Comparison of ENCODE assay signal across 30 mouse cellular contexts in the genomic region with DNA sequence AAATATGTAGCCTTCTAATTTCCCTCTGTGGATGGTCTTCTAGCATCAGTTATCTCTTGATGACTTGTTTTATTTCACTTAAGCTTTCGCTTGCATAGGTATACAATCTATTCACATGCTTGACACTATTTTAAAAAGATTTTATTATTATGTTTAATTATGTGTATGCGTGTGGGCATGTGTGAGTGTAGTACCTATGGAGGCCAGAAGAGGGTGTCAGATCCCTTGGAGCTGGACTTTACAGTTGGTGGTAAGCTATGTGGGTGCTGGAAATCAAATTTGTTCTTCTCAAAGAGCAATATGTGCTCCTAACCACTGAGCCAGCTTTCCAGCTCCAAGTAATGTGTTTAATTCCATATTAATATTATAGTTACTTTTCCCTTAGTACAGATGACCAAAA.
DNase-seq lines count a peak whose midpoint lies in the region; ATAC-seq and TF ChIP-seq lines count a peak whose summit lies in the region.
"Had no signal": no experiment of that assay in that cellular context is flagged by ENCODE, and none has a peak within 500 bp of the region (broad histone marks: within the 10 kb centered on the region; RNA-seq: fewer than 3 reads in every experiment).

No protein-coding gene starts in this region.

- WGBS in intestine, postnatal 0 days: 89% methylated on average over 2 of the region's 2 CpGs
- 89% methylated on average over 2 of the region's 2 CpGs for WGBS in intestine, embryonic 16.5 days
- 82% methylated on average over 2 of the region's 2 CpGs for WGBS in liver, postnatal 0 days (ENCODE audit: insufficient replicate concordance)

- ATAC-seq in intestine, postnatal 0 days: no peak
- no peak for ATAC-seq in intestine, embryonic 16.5 days
- no peak for ATAC-seq in liver, postnatal 0 days
- ATAC-seq: activated CD4-positive, CD25-positive, alpha-beta regulatory T cell, adult 4 months; CD4-positive, CD25-positive, alpha-beta regulatory T cell, adult 4 months; forebrain, embryonic 14.5 days; lung, postnatal 0 days; midbrain, embryonic 13.5 days had no signal

- no peak overlapping the region for H3K4me2 ChIP-seq in intestine, postnatal 0 days (replicated peaks; ENCODE audit: low read depth)
- no peak overlapping the region for H3K4me2 ChIP-seq in intestine, embryonic 16.5 days (ENCODE audit: low read depth, low read length)
- no peak overlapping the region for H3K4me2 ChIP-seq in liver, postnatal 0 days (ENCODE audit: low read depth, low read length)
- H3K4me2 ChIP-seq: embryonic facial prominence, embryonic 12.5 days; heart, embryonic 12.5 days; hindbrain, embryonic 15.5 days; limb, embryonic 15.5 days; midbrain, embryonic 13.5 days had no signal

- no peak overlapping the region for H3K9ac ChIP-seq in intestine, postnatal 0 days (ENCODE audit: low read depth, low read length)
- H3K9ac ChIP-seq in intestine, embryonic 16.5 days (ENCODE audit: low read depth, low read length): no peak overlapping the region
- no peak overlapping the region for H3K9ac ChIP-seq in liver, postnatal 0 days (replicated peaks)
- H3K9ac ChIP-seq in MEL (ENCODE audit: control insufficient read depth, low read depth, low read length, poor library complexity, severe bottlenecking): no peak overlapping the region
- H3K9ac ChIP-seq: embryonic facial prominence, embryonic 12.5 days; heart, embryonic 12.5 days; hindbrain, embryonic 15.5 days; limb, embryonic 15.5 days; midbrain, embryonic 13.5 days had no signal

- no peak for TF ChIP-seq POLR2A in MEL (IDR thresholded peaks at IDR 0.05; ENCODE audit: control insufficient read depth in 1 of 2, insufficient read depth in 1 of 2, low read depth in 1 of 2, low read length in 2 of 2, poor library complexity in 1 of 2)

- no peaks in the 10 kb centered on the region for H3K36me3 ChIP-seq in intestine, postnatal 0 days (ENCODE audit: control insufficient read depth, insufficient read depth)
- H3K36me3 ChIP-seq in intestine, embryonic 16.5 days (ENCODE audit: control insufficient read depth, insufficient read depth, low read length): no peaks in the 10 kb centered on the region
- no peaks in the 10 kb centered on the region for H3K36me3 ChIP-seq in liver, postnatal 0 days (replicated peaks; ENCODE audit: insufficient read depth, low read length)
- H3K36me3 ChIP-seq in MEL (ENCODE audit: control insufficient read depth in 1 of 2, insufficient read depth in 2 of 2, low read length in 2 of 2): no peaks in the 10 kb centered on the region
- H3K36me3 ChIP-seq: embryonic facial prominence, embryonic 12.5 days; G1E; heart, embryonic 12.5 days; hindbrain, embryonic 15.5 days; limb, embryonic 10.5 days; limb, embryonic 15.5 days; midbrain, embryonic 13.5 days had no signal

- H3K79me2 ChIP-seq in MEL (ENCODE audit: control insufficient read depth, insufficient read depth, low read length, poor library complexity): no peaks in the 10 kb centered on the region

- H3K4me1 ChIP-seq in intestine, postnatal 0 days (replicated peaks; ENCODE audit: control insufficient read depth, insufficient read depth, low read length): no peaks in the 10 kb centered on the region
- no peaks in the 10 kb centered on the region for H3K4me1 ChIP-seq in intestine, embryonic 16.5 days (ENCODE audit: control insufficient read depth, insufficient read depth, low read length)
- H3K4me1 ChIP-seq in liver, postnatal 0 days (ENCODE audit: insufficient read depth): no peaks in the 10 kb centered on the region
- no peaks in the 10 kb centered on the region for H3K4me1 ChIP-seq in MEL (ENCODE audit: control insufficient read depth in 1 of 2, insufficient read depth in 2 of 2, low read length in 2 of 2)
- H3K4me1 ChIP-seq: embryonic facial prominence, embryonic 12.5 days; heart, embryonic 12.5 days; limb, embryonic 10.5 days; limb, embryonic 15.5 days had no signal

- H3K9me3 ChIP-seq in intestine, postnatal 0 days (ENCODE audit: control insufficient read depth): no peaks in the 10 kb centered on the region
- no peaks in the 10 kb centered on the region for H3K9me3 ChIP-seq in intestine, embryonic 16.5 days (ENCODE audit: control insufficient read depth, low read length)
- H3K9me3 ChIP-seq in liver, postnatal 0 days (ENCODE audit: low read length): no peaks in the 10 kb centered on the region
- no peaks in the 10 kb centered on the region for H3K9me3 ChIP-seq in MEL (replicated peaks; ENCODE audit: insufficient read depth, low read length)
- H3K9me3 ChIP-seq: embryonic facial prominence, embryonic 12.5 days; G1E; heart, embryonic 12.5 days; hindbrain, embryonic 15.5 days; limb, embryonic 10.5 days; limb, embryonic 15.5 days; midbrain, embryonic 13.5 days had no signal

- no peak overlapping the region for H3K27ac ChIP-seq in intestine, postnatal 0 days (ENCODE audit: low read depth, low read length)
- H3K27ac ChIP-seq in intestine, embryonic 16.5 days (ENCODE audit: low read length): no peak overlapping the region
- H3K27ac ChIP-seq in liver, postnatal 0 days (ENCODE audit: low read depth): no peak overlapping the region
- H3K27ac ChIP-seq in MEL (ENCODE audit: control insufficient read depth, low read depth, low read length): no peak overlapping the region
- H3K27ac ChIP-seq: embryonic facial prominence, embryonic 12.5 days; gastrocnemius, adult 2 months; hindbrain, embryonic 15.5 days; limb, embryonic 10.5 days; limb, embryonic 15.5 days; macrophage; midbrain, embryonic 13.5 days had no signal

- peak; percentile 18 for TF ChIP-seq RAD21 in MEL (IDR thresholded peaks at IDR 0.05; ENCODE audit: low read depth, low read length)

- TF ChIP-seq CTCF in intestine, postnatal 0 days (IDR thresholded peaks at IDR 0.05; ENCODE audit: low read depth): peak; percentile 15; the same call in 1 of the 2 replicates
- TF ChIP-seq CTCF in liver, postnatal 0 days (IDR thresholded peaks at IDR 0.05; ENCODE audit: low read depth): peak; percentile 21; the same call in 1 of the 2 replicates
- TF ChIP-seq CTCF in MEL (IDR thresholded peaks at IDR 0.05 in 2 of 3, conservative IDR thresholded peaks at IDR 0.05 in 1 of 3; ENCODE audit: control insufficient read depth in 1 of 3, insufficient read depth in 1 of 3, low read depth in 2 of 3, low read length in 3 of 3, poor library complexity in 1 of 3, severe bottlenecking in 1 of 3): peak in 1 of 3 experiments; percentile 10; a peak in 1 of 6 replicates

- H3K4me3 ChIP-seq in intestine, postnatal 0 days (ENCODE audit: low read depth, low read length): no peak overlapping the region
- H3K4me3 ChIP-seq in intestine, embryonic 16.5 days (ENCODE audit: low read length): no peak overlapping the region
- H3K4me3 ChIP-seq in liver, postnatal 0 days (ENCODE audit: low read depth, low read length): no peak overlapping the region
- H3K4me3 ChIP-seq in MEL (ENCODE audit: control insufficient read depth in 1 of 2, insufficient read depth in 1 of 2, low read depth in 2 of 2, low read length in 2 of 2): no peak overlapping the region
- H3K4me3 ChIP-seq: embryonic facial prominence, embryonic 12.5 days; gastrocnemius, adult 2 months; heart, embryonic 12.5 days; hindbrain, embryonic 15.5 days; limb, embryonic 10.5 days; limb, embryonic 15.5 days; midbrain, embryonic 13.5 days had no signal

- TF ChIP-seq EP300 in liver, postnatal 0 days (IDR thresholded peaks at IDR 0.05; ENCODE audit: low read depth): no peak
- TF ChIP-seq EP300 in MEL (IDR thresholded peaks at IDR 0.05; ENCODE audit: low read depth in 1 of 2, low read length in 2 of 2): no peak

- no peaks in the 10 kb centered on the region for H3K27me3 ChIP-seq in intestine, postnatal 0 days (replicated peaks; ENCODE audit: control insufficient read depth, insufficient read depth, low read length)
- no peaks in the 10 kb centered on the region for H3K27me3 ChIP-seq in intestine, embryonic 16.5 days (replicated peaks; ENCODE audit: control insufficient read depth, insufficient read depth, low read length)
- no peaks in the 10 kb centered on the region for H3K27me3 ChIP-seq in liver, postnatal 0 days (ENCODE audit: insufficient read depth, low read length)
- no peaks in the 10 kb centered on the region for H3K27me3 ChIP-seq in MEL (ENCODE audit: control insufficient read depth in 1 of 2, insufficient read depth in 2 of 2, low read length in 2 of 2)
- H3K27me3 ChIP-seq: embryonic facial prominence, embryonic 12.5 days; heart, embryonic 12.5 days; hindbrain, embryonic 15.5 days; limb, embryonic 15.5 days; midbrain, embryonic 13.5 days had no signal

- DNase-seq in liver, postnatal 0 days: no peak
- DNase-seq in liver: no peak
- peak; percentile 3 for DNase-seq in MEL (ENCODE audit: low read depth, low spot score)
- no peak for DNase-seq in frontal cortex, postnatal 10 days (ENCODE audit: low spot score in 2 of 2)
- no peak for DNase-seq in adipocyte (ENCODE audit: low spot score)
- DNase-seq: adrenal gland, adult 8-10 months; cerebellum, adult 9-11 months; embryo, embryonic 11 days; gastrocnemius, adult 2 months; gastrocnemius, postnatal 36 days; heart, adult 18-20 months; kidney, adult 8-10 months; kidney, postnatal 14 days; retina, postnatal 1 day; right cerebral cortex, postnatal 14 days; thymus, postnatal 4 days had no signal

TF ChIP-seq in MEL, 35 proteins besides CTCF, POLR2A, EP300 and RAD21:
- no peak for TF ChIP-seq NELFE (IDR thresholded peaks at IDR 0.05; ENCODE audit: low read depth, low read length)
- TF ChIP-seq GABPA (IDR thresholded peaks at IDR 0.05; ENCODE audit: low read depth, low read length): no peak
- TF ChIP-seq MAX (IDR thresholded peaks at IDR 0.05; ENCODE audit: low read length): no peak
- no peak for TF ChIP-seq MXI1 (IDR thresholded peaks at IDR 0.05; ENCODE audit: low read depth, low read length)
- no peak for TF ChIP-seq HCFC1 (IDR thresholded peaks at IDR 0.05; ENCODE audit: low read depth, low read length)
- TF ChIP-seq POLR2AphosphoS2 (IDR thresholded peaks at IDR 0.05; ENCODE audit: low read length): no peak
- TF ChIP-seq SMC3 (IDR thresholded peaks at IDR 0.05; ENCODE audit: low read depth, low read length): no peak
- TF ChIP-seq ZNF384 (IDR thresholded peaks at IDR 0.05; ENCODE audit: low read depth, low read length): no peak
- TF ChIP-seq MYB (IDR thresholded peaks at IDR 0.05; ENCODE audit: low read depth, low read length): no peak
- no peak for TF ChIP-seq CHD1 (IDR thresholded peaks at IDR 0.05; ENCODE audit: low read depth, low read length)
- no peak for TF ChIP-seq UBTF (IDR thresholded peaks at IDR 0.05; ENCODE audit: borderline replicate concordance, insufficient read depth, low read depth, low read length)
- TF ChIP-seq GATA1 (IDR thresholded peaks at IDR 0.05; ENCODE audit: low read depth, low read length): no peak
- TF ChIP-seq USF1 (IDR thresholded peaks at IDR 0.05; ENCODE audit: low read depth, low read length): no peak
- no peak for TF ChIP-seq RCOR1 (IDR thresholded peaks at IDR 0.05; ENCODE audit: low read depth, low read length)
